Mouse (Mus musculus): ENCODE measurements around the gene Ccnt1.

- TF ChIP-seq GATA1 (IDR thresholded peaks at IDR 0.05; ENCODE audit: low read length) (no peak), TAL1 (IDR thresholded peaks at IDR 0.05; ENCODE audit: low read length) (no peak)
These were observed 73.1 kb downstream of the Ccnt1 start for GRCm38 (mm10) chr15:98497631-98498030.
